Mouse (Mus musculus): ENCODE data around the gene Tbx18. TPM values are rescaled to one million over a fixed set of nuclear protein-coding genes. Genes with fewer than 3 reads are reported as not detected.

Gene Tbx18
- polyA plus RNA-seq, 1 experiment from 2014 or later, result 16.7 TPM

DNA sequence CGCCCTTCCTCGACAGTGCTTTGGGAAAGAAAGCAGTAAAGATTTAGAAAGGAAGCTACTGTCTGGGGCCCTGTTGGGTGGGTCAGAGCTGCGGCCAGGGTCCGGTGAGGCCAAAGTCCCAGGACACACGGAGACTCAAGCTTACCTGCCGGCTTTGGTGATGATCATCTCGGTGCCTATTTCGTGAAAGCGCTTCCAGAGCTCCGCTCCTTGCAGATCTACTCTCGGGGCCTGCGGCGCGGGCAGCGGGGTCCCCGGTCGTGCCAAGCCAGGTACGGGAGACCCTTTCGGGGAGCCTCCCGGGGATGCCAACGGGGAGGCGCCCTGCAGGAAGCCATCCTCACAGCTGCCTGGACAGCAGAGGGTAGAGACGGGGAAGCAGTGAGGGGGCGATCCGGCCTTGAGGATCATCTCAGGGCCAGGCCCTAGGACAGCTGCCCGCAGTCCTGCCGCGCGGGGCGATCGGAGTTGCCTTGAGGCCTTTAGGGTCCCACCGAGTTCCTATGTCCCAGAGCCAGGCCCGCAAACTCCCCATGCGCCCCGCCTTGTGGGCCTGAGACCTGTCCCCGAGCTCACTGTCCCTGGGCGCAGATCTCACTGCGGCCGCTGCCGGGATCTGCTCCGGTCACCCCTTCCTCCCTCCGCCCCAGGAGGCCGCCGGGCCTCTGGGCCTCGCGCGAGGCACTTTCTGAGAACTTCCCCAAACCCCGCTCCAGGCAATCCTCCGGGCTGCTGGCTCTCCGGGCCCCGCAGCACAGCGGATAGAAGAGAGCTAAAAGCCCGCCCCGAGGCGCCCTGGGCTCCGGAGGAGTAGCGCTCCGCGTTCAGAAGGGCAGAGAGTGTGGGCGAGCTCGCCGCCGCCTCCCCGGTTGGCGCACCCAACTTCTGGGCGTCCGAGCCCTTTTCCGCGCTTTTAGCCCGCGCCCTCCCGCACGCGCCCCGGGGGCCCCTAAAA lies 1.5 kb downstream of the Tbx18 start:
- Histone ChIP-seq H3K36me3 (ENCODE audit: control insufficient read depth, insufficient read depth, low read length) (no peaks in the 10 kb centered on the region), H3K4me3 (ENCODE audit: low read depth, low read length) (peak overlapping the region; percentile 73), H3K4me1 (ENCODE audit: control insufficient read depth, insufficient read depth, low read length) (peaks cover 2% of the 10 kb centered on the region; the same call in 1 of the 2 replicates), H3K9ac (ENCODE audit: low read depth, low read length) (peak overlapping the region; percentile 77), H3K4me2 (peak overlapping the region; percentile 77), H3K27me3 (ENCODE audit: control insufficient read depth, insufficient read depth, low read length) (peaks cover 37% of the 10 kb centered on the region), H3K27ac (ENCODE audit: low read depth, low read length) (peak overlapping the region; percentile 86), H3K9me3 (replicated peaks; ENCODE audit: control insufficient read depth, low read length) (no peaks in the 10 kb centered on the region)
- WGBS (ENCODE audit: insufficient replicate concordance), result under 1% methylated on average over 75 of the region's 75 CpGs
- ATAC-seq (replicated peaks; ENCODE audit: insufficient number of reproducible peaks, low FRiP score, low TSS enrichment), result peak; percentile 46

DNA sequence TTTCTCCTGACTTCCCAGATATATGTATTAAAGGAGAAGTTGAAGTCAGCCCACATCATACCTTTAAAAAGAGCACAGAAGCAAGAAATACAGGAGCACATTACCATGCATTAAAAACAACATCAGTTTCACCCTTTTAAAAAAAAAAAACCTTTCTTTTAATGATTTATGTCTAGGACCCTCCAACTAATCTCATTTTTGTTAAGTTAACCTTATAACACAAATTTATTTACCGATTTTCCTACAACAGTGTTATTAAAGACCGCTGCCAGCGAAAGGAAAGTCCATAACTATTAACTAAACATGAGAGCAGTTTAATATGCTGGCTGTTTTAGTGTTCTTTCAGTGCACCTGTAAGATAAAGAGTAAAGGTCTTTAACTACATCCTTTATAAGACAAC lies 3.0 kb downstream of the Tbx18 start:
- peaks cover 2% of the 10 kb centered on the region; the same call in 1 of the 2 replicates for H3K4me1 ChIP-seq (ENCODE audit: control insufficient read depth, insufficient read depth, low read length)
- H3K9me3 ChIP-seq (replicated peaks; ENCODE audit: control insufficient read depth, low read length), result no peaks in the 10 kb centered on the region
- H3K27ac ChIP-seq (ENCODE audit: low read depth, low read length), result no peak overlapping the region
- peak overlapping the region; percentile 73 for H3K4me3 ChIP-seq (ENCODE audit: low read depth, low read length)
- H3K4me2 ChIP-seq, result no peak overlapping the region; the same call in 1 of the 2 replicates
- no peaks in the 10 kb centered on the region for H3K36me3 ChIP-seq (ENCODE audit: control insufficient read depth, insufficient read depth, low read length)
- H3K27me3 ChIP-seq (ENCODE audit: control insufficient read depth, insufficient read depth, low read length), result peaks cover 26% of the 10 kb centered on the region
- WGBS (ENCODE audit: insufficient replicate concordance), result 32% methylated on average over 3 of the region's 3 CpGs
- no peak for ATAC-seq (replicated peaks; ENCODE audit: insufficient number of reproducible peaks, low FRiP score, low TSS enrichment)
- no peak overlapping the region for H3K9ac ChIP-seq (ENCODE audit: low read depth, low read length)

DNA sequence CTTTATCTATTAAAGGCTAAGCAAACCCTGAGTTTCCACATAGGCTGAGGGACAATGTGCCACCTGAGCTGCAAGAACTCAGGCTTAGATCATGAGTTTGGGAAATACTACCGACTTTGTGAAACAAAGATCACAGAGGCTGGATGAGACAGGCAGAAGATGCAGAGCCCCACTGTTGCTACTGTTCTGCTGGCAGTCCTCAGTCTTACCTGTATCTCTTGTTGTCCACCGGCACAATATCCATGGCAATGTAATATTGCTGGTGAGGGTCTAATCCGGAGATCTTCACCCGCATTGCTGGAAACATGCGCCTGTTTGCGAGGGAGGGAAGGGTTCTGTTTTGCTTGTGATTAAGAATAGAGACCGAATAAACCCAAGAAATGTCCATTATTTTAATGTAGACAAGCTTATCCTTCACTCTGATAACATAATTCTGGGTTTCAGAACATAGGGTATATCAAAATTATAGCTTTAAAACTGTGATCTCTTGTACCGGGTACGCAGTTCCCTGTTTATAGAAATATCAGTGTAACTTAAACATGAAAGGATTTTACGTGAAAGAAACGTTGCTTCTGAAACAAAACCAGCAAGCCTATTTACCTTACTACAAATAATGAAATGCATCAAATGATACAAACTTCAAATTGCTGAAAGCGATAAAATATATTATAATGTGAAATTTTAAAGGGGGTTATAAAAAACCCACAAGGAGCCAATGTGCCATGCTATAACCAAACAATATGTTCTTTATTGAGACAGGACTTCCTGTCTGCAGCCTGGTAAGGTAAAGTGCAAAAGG lies 3.7 kb downstream of the Tbx18 start:
- Histone ChIP-seq H3K9me3 (replicated peaks; ENCODE audit: control insufficient read depth, low read length) (no peaks in the 10 kb centered on the region), H3K27me3 (ENCODE audit: control insufficient read depth, insufficient read depth, low read length) (peaks cover 23% of the 10 kb centered on the region), H3K4me3 (ENCODE audit: low read depth, low read length) (peak overlapping the region; percentile 26; the same call in 1 of the 2 replicates), H3K36me3 (ENCODE audit: control insufficient read depth, insufficient read depth, low read length) (no peaks in the 10 kb centered on the region), H3K9ac (ENCODE audit: low read depth, low read length) (peak overlapping the region; percentile 31; the same call in 1 of the 2 replicates), H3K4me1 (ENCODE audit: control insufficient read depth, insufficient read depth, low read length) (no peaks in the 10 kb centered on the region), H3K4me2 (peak overlapping the region; percentile 48), H3K27ac (ENCODE audit: low read depth, low read length) (no peak overlapping the region)
- no peak for ATAC-seq (replicated peaks; ENCODE audit: insufficient number of reproducible peaks, low FRiP score, low TSS enrichment)
- WGBS (ENCODE audit: insufficient replicate concordance), result 19% methylated on average over 12 of the region's 12 CpGs

DNA sequence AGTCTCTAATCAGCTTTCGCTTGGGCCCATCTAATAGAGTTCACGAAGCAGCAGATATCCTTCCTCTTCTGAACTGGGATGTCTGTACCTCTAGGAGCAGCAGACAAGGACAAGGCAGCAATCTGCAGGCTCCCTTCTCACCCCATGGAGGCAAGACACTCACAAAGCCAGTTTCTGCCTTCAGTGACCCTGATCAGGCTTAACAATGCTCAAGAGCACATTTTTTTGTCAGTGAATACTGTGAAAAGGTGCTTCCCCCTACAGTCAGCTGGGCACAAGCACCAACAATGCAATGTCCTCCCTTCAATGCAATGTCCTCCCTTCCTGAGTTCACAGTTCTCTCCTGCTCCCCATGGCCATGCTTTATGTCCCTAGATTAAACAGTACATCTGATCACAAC lies 9.3 kb downstream of the Tbx18 start:
- H3K36me3 ChIP-seq (ENCODE audit: control insufficient read depth, insufficient read depth, low read length), result no peaks in the 10 kb centered on the region
- H3K4me2 ChIP-seq, result peak overlapping the region; percentile 38
- no peak overlapping the region for H3K4me3 ChIP-seq (ENCODE audit: low read depth, low read length)
- ATAC-seq (replicated peaks; ENCODE audit: insufficient number of reproducible peaks, low FRiP score, low TSS enrichment), result peak; percentile 55; the same call in 1 of the 2 replicates
- no peak overlapping the region for H3K9ac ChIP-seq (ENCODE audit: low read depth, low read length)
- WGBS (ENCODE audit: insufficient replicate concordance), result 32% methylated on average over 2 of the region's 2 CpGs
- H3K27ac ChIP-seq (ENCODE audit: low read depth, low read length), result no peak overlapping the region
- H3K9me3 ChIP-seq (replicated peaks; ENCODE audit: control insufficient read depth, low read length), result no peaks in the 10 kb centered on the region
- peaks cover 6% of the 10 kb centered on the region; the same call in 1 of the 2 replicates for H3K4me1 ChIP-seq (ENCODE audit: control insufficient read depth, insufficient read depth, low read length)
- H3K27me3 ChIP-seq (ENCODE audit: control insufficient read depth, insufficient read depth, low read length), result 0 out of 2 replicates have a peak, but pooled peaks cover 2% of the 10 kb centered on the region

DNA sequence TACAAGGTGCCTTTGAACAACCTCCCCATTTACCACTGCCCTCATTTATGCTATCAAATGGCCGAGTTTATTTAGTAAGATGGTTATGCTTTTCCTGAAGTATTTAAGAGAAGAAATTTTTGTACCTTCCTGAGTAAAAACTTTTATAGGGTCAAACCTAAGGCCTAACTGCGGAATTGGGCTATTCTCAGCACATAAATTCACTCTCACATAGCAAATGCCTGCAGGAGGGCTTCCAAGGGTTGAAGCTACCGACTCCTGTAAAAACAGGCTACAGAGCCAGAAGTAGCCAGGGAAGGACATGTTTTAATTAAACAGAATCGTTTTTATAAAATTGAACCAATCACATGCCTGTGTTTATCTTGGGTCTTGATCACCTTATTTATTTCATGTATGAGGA lies 20.7 kb downstream of the Tbx18 start:
- Histone ChIP-seq H3K36me3 (ENCODE audit: control insufficient read depth, insufficient read depth, low read length) (no peaks in the 10 kb centered on the region), H3K9me3 (replicated peaks; ENCODE audit: control insufficient read depth, low read length) (no peaks in the 10 kb centered on the region), H3K9ac (ENCODE audit: low read depth, low read length) (no peak overlapping the region), H3K27ac (ENCODE audit: low read depth, low read length) (no peak overlapping the region), H3K4me1 (ENCODE audit: control insufficient read depth, insufficient read depth, low read length) (no peaks in the 10 kb centered on the region), H3K4me3 (ENCODE audit: low read depth, low read length) (no peak overlapping the region), H3K4me2 (no peak overlapping the region), H3K27me3 (ENCODE audit: control insufficient read depth, insufficient read depth, low read length) (peaks cover 4% of the 10 kb centered on the region; the same call in 1 of the 2 replicates)
- WGBS (ENCODE audit: insufficient replicate concordance), result 63% methylated on average over 4 of the region's 4 CpGs
- ATAC-seq (replicated peaks; ENCODE audit: insufficient number of reproducible peaks, low FRiP score, low TSS enrichment), result no peak

DNA sequence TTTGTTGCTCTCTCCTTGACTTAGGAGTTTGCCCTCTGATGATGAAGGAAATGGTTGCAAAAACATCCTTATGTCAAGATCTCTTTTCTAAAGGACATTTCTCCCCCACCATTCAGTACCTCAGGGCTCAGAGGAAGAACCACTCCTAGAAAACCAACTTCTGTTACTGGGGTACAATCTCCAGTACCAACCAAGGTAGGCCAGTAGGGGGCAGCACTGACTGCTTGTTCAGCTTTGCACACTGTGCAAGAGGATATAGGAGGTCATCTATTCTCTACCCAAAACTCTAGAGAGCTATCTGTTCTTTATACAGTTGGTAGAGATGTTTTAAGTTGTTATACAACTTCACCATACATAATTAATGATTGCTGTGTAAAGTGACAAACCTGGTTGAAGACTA lies 22.9 kb downstream of the Tbx18 start:
- Histone ChIP-seq H3K4me2 (no peak overlapping the region), H3K36me3 (ENCODE audit: control insufficient read depth, insufficient read depth, low read length) (no peaks in the 10 kb centered on the region), H3K4me1 (ENCODE audit: control insufficient read depth, insufficient read depth, low read length) (no peaks in the 10 kb centered on the region), H3K27me3 (ENCODE audit: control insufficient read depth, insufficient read depth, low read length) (peaks cover 4% of the 10 kb centered on the region; the same call in 1 of the 2 replicates), H3K9me3 (replicated peaks; ENCODE audit: control insufficient read depth, low read length) (no peaks in the 10 kb centered on the region), H3K9ac (ENCODE audit: low read depth, low read length) (no peak overlapping the region), H3K4me3 (ENCODE audit: low read depth, low read length) (no peak overlapping the region), H3K27ac (ENCODE audit: low read depth, low read length) (no peak overlapping the region)
- no peak for ATAC-seq (replicated peaks; ENCODE audit: insufficient number of reproducible peaks, low FRiP score, low TSS enrichment)

DNA sequence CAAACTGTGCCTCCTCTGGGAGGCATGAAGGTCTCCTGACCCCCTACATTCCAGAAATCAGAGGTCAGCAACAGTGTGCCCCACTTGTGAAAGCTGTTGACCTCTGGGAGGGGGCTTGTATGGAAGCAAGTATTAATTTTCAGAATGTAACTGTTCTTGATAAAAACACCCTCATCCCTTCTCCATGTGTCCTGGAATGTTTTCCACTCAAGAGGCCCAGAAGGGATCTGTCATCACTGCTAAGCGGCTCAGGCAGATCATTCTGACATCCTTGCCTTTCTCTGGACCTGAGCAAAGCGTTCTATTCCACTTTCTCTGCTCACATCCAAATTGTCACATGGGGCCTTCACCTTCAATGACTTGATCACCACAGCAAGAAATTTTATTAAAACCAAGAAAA lies 28.8 kb downstream of the Tbx18 start:
- Histone ChIP-seq H3K9me3 (replicated peaks; ENCODE audit: control insufficient read depth, low read length) (no peaks in the 10 kb centered on the region), H3K4me3 (ENCODE audit: low read depth, low read length) (no peak overlapping the region), H3K36me3 (ENCODE audit: control insufficient read depth, insufficient read depth, low read length) (no peaks in the 10 kb centered on the region), H3K4me1 (ENCODE audit: control insufficient read depth, insufficient read depth, low read length) (no peaks in the 10 kb centered on the region; the same call in 1 of the 2 replicates), H3K27me3 (ENCODE audit: control insufficient read depth, insufficient read depth, low read length) (no peaks in the 10 kb centered on the region), H3K4me2 (no peak overlapping the region), H3K27ac (ENCODE audit: low read depth, low read length) (no peak overlapping the region), H3K9ac (ENCODE audit: low read depth, low read length) (no peak overlapping the region)
- peak; percentile 55; the same call in 1 of the 2 replicates for ATAC-seq (replicated peaks; ENCODE audit: insufficient number of reproducible peaks, low FRiP score, low TSS enrichment)
- 26% methylated on average over 2 of the region's 2 CpGs for WGBS (ENCODE audit: insufficient replicate concordance)

- no peak overlapping the region for H3K9ac ChIP-seq (ENCODE audit: low read depth, low read length)
- WGBS (ENCODE audit: insufficient replicate concordance), result 70% methylated on average over 9 of the region's 9 CpGs
These were observed 44.1 kb downstream of the Tbx18 start for GRCm38 (mm10) chr9:87686981-87687380.

More at GRCm38 (mm10) chr9:87686981-87687380, 44.1 kb downstream of the Tbx18 start:
- Histone ChIP-seq H3K36me3 (ENCODE audit: control insufficient read depth, insufficient read depth, low read length) (no peaks in the 10 kb centered on the region), H3K9me3 (replicated peaks; ENCODE audit: control insufficient read depth, low read length) (no peaks in the 10 kb centered on the region), H3K4me2 (no peak overlapping the region), H3K27ac (ENCODE audit: low read depth, low read length) (no peak overlapping the region), H3K4me3 (ENCODE audit: low read depth, low read length) (no peak overlapping the region), H3K27me3 (ENCODE audit: control insufficient read depth, insufficient read depth, low read length) (no peaks in the 10 kb centered on the region), H3K4me1 (ENCODE audit: control insufficient read depth, insufficient read depth, low read length) (peaks cover 2% of the 10 kb centered on the region; the same call in 1 of the 2 replicates)
- ATAC-seq (replicated peaks; ENCODE audit: insufficient number of reproducible peaks, low FRiP score, low TSS enrichment), result no peak

All from heart, embryonic 11.5 days (tissue).